Mouse (Mus musculus) right cerebral cortex, adult 18-20 months (tissue): ENCODE data around the gene Cldn34d.

Experiments used
- DNase-seq: peaks from one replicate; pipeline ENCODE4 v3.0.0; 2022; ENCODE audit warnings: mixed read lengths

Cldn34d gene

GRCm38 (mm10) chrX:76602824-76603223 is at the start of gene Cldn34d:
Gene Cldn34d (minus strand): TSS chrX:76602924.
- no peak for DNase-seq

GRCm38 (mm10) chrX:76598459-76599206 is 4.1 kb downstream of the Cldn34d start:
- DNase-seq = no peak
